Mouse (Mus musculus) bone marrow, adult 2 months (tissue): ENCODE data around the gene Pycr1.

Source experiments
- CTCF ChIP-seq: fragments of 200-500 bp; IDR thresholded peaks from 2 replicates; pipeline ENCODE4 v1.5.1; 2011; ENCODE audit warnings: low read length, control low read depth; ENCODE audit not compliant: control insufficient read depth, insufficient read depth
- POLR2A ChIP-seq: fragments of 200-500 bp; IDR thresholded peaks from 2 replicates; pipeline ENCODE4 v1.6.1; 2011; ENCODE audit warnings: low read depth, mild to moderate bottlenecking, control low read depth, low read length, borderline replicate concordance; ENCODE audit not compliant: control insufficient read depth

GRCm38 (mm10) chr11:120612763-120613162 is 30.8 kb downstream of the Pycr1 start:
- TF ChIP-seq CTCF (peak; percentile 95), POLR2A (no peak)
